Mouse (Mus musculus) ES-E14 (cell line): ENCODE measurements around the gene Tbc1d22b. TPM values are rescaled to one million over a fixed set of nuclear protein-coding genes. Genes with fewer than 3 reads are reported as not detected.

Experiments
- DNase-seq: peaks from one replicate; pipeline ENCODE4 v3.0.0-alpha.2; 2013; ENCODE audit warnings: low read depth, low spot score
- H3K27ac ChIP-seq: 2 replicates; pipeline ENCODE4 v1.5.1; 2012; ENCODE audit warnings: low read depth, mild to moderate bottlenecking, low read length, moderate library complexity, mixed read lengths; ENCODE audit not compliant: poor library complexity, insufficient read depth, severe bottlenecking
- H3K36me3 ChIP-seq: 2 replicates; pipeline ENCODE4 v1.6.1; 2012; ENCODE audit warnings: mild to moderate bottlenecking, low read length, moderate library complexity, mixed read lengths; ENCODE audit not compliant: control insufficient read depth, poor library complexity, insufficient read depth, severe bottlenecking
- H3K4me1 ChIP-seq, 2 experiments: fragments of 150-350 bp in 1 of 2; sonication (generic) in 1 of 2; 2 replicates each; pipeline ENCODE4 v1.6.1; 2012; ENCODE audit warnings: low read length in 2 of 2, mild to moderate bottlenecking in 1 of 2, mixed read lengths in 1 of 2; ENCODE audit not compliant: control insufficient read depth in 2 of 2, insufficient read depth in 2 of 2, poor library complexity in 1 of 2
- H3K4me3 ChIP-seq, 2 experiments: fragments of 150-350 bp in 1 of 2; sonication (generic) in 1 of 2; 2 replicates each; pipeline ENCODE4 v1.5.1; 2012; ENCODE audit warnings: low read length in 2 of 2, low read depth in 1 of 2, mild to moderate bottlenecking in 1 of 2, mixed read lengths in 1 of 2; ENCODE audit not compliant: insufficient read depth in 1 of 2, poor library complexity in 1 of 2, severe bottlenecking in 1 of 2
- H3K9ac ChIP-seq: 2 replicates; pipeline ENCODE4 v1.6.1; 2012; ENCODE audit warnings: low read depth, mild to moderate bottlenecking, low read length, mixed read lengths; ENCODE audit not compliant: poor library complexity, insufficient read depth, severe bottlenecking
- H3K9me3 ChIP-seq: fragments of 150-350 bp; sonication (generic); 2 replicates; pipeline ENCODE4 v1.6.1; 2012; ENCODE audit warnings: low read depth, mild to moderate bottlenecking, low read length; ENCODE audit not compliant: control insufficient read depth, insufficient read depth
- CHD2 ChIP-seq: IDR thresholded peaks from 2 replicates; pipeline ENCODE4 v1.6.1; 2014; ENCODE audit warnings: mild to moderate bottlenecking, low read depth, low read length, inconsistent platforms
- HCFC1 ChIP-seq: IDR thresholded peaks from 2 replicates; pipeline ENCODE4 v1.6.1; 2012; ENCODE audit warnings: low read length, inconsistent platforms, borderline replicate concordance; ENCODE audit not compliant: insufficient read depth
- MAFK ChIP-seq: IDR thresholded peaks from 2 replicates; pipeline ENCODE4 v1.6.1; 2014; ENCODE audit warnings: mild to moderate bottlenecking, low read depth, low read length, inconsistent platforms; ENCODE audit not compliant: insufficient read depth
- ZC3H11A ChIP-seq: IDR thresholded peaks from 2 replicates; pipeline ENCODE4 v1.6.1; 2012; ENCODE audit warnings: low read depth, mild to moderate bottlenecking, inconsistent platforms, low read length, borderline replicate concordance
- ZNF384 ChIP-seq: IDR thresholded peaks from 2 replicates; pipeline ENCODE4 v1.6.1; 2012; ENCODE audit warnings: low read depth, low read length, inconsistent platforms
- in situ Hi-C, 2 experiments: fragments of 600-800 bp; cut with MboI; formaldehyde crosslinking; loops; one replicate each; pipeline ENCODE4 v1.15.1; 2025; ENCODE audit warnings: low sequenced_read_pairs in 2 of 2, inconsistent platforms in 1 of 2; ENCODE audit not compliant: unreplicated experiment in 2 of 2
- total RNA-seq: library from RNA; depleted of rRNA; stranded (reverse); fragments of 300-350 nt; gene quantifications from 2 replicates; pipeline ENCODE4 v1.2.3, GENCODE M21; 2012

Tbc1d22b gene
- total RNA-seq, 1 experiment = 8.3 TPM

- TF ChIP-seq HCFC1 = no peak
- TF ChIP-seq MAFK = no peak
- TF ChIP-seq CHD2 = no peak
- TF ChIP-seq ZC3H11A = no peak
- TF ChIP-seq ZNF384 = no peak
- no peak for DNase-seq
- Histone ChIP-seq H3K4me3 (no peak overlapping the region), H3K9ac (no peak overlapping the region), H3K4me1 (peaks cover 0 to 5% of the 10 kb centered on the region in 2 experiments; a peak in 2 of 4 replicates), H3K36me3 (no peaks in the 10 kb centered on the region), H3K27ac (no peak overlapping the region), H3K9me3 (no peaks in the 10 kb centered on the region)
- in situ Hi-C loops = no loop called here
Measured at GRCm38 (mm10) chr17:29544064-29544463, 5.5 kb upstream of the Tbc1d22b start.

GRCm38 (mm10) chr17:29545241-29545640, 4.3 kb upstream of the Tbc1d22b start:
- TF ChIP-seq HCFC1 (no peak), MAFK (no peak), ZC3H11A (no peak), CHD2 (no peak), ZNF384 (no peak)
- no peak overlapping the region for H3K9ac ChIP-seq
- DNase-seq = no peak
- H3K27ac ChIP-seq = no peak overlapping the region
- H3K4me1 ChIP-seq = peaks cover 0 to 5% of the 10 kb centered on the region in 2 experiments; a peak in 2 of 4 replicates
- H3K4me3 ChIP-seq = no peak overlapping the region
- no peaks in the 10 kb centered on the region for H3K36me3 ChIP-seq
- H3K9me3 ChIP-seq = no peaks in the 10 kb centered on the region
- in situ Hi-C loops = no loop called here

GRCm38 (mm10) chr17:29548494-29548893, 1.1 kb upstream of the Tbc1d22b start:
- no peak for TF ChIP-seq MAFK
- TF ChIP-seq ZC3H11A = no peak
- TF ChIP-seq HCFC1 = no peak
- TF ChIP-seq ZNF384 = no peak
- TF ChIP-seq CHD2 = no peak
- in situ Hi-C loops = no loop called here
- DNase-seq = no peak
- Histone ChIP-seq H3K4me1 (peaks cover 0 to 4% of the 10 kb centered on the region in 2 experiments; a peak in 2 of 4 replicates), H3K4me3 (no peak overlapping the region), H3K9ac (no peak overlapping the region), H3K36me3 (no peaks in the 10 kb centered on the region), H3K27ac (no peak overlapping the region), H3K9me3 (no peaks in the 10 kb centered on the region)

GRCm38 (mm10) chr17:29548994-29549393, 591 bp upstream of the Tbc1d22b start:
- Histone ChIP-seq H3K4me1 (peaks cover 0 to 2% of the 10 kb centered on the region in 2 experiments; a peak in 1 of 4 replicates), H3K36me3 (no peaks in the 10 kb centered on the region), H3K27ac (no peak overlapping the region), H3K9ac (no peak overlapping the region), H3K4me3 (no peak overlapping the region), H3K9me3 (no peaks in the 10 kb centered on the region)
- no peak for DNase-seq
- no peak for TF ChIP-seq HCFC1
- no peak for TF ChIP-seq CHD2
- TF ChIP-seq ZNF384 = no peak
- no peak for TF ChIP-seq MAFK
- no peak for TF ChIP-seq ZC3H11A
- in situ Hi-C loops = no loop called here

- DNase-seq = no peak
- in situ Hi-C loops = no loop called here
- Histone ChIP-seq H3K36me3 (no peaks in the 10 kb centered on the region), H3K4me3 (no peak overlapping the region), H3K4me1 (peaks cover 0 to 2% of the 10 kb centered on the region in 2 experiments; a peak in 1 of 4 replicates), H3K9ac (no peak overlapping the region), H3K9me3 (no peaks in the 10 kb centered on the region), H3K27ac (no peak overlapping the region)
- TF ChIP-seq ZNF384 = no peak
- TF ChIP-seq CHD2 = no peak
- TF ChIP-seq ZC3H11A = no peak
- no peak for TF ChIP-seq HCFC1
- TF ChIP-seq MAFK = no peak
Measured at GRCm38 (mm10) chr17:29551019-29551418, 1.4 kb downstream of the Tbc1d22b start.
